Mouse (Mus musculus) gastrocnemius, postnatal 36 days (tissue): ENCODE data around the gene Hpcal1. TPM values are rescaled to one million over a fixed set of nuclear protein-coding genes. Genes with fewer than 3 reads are reported as not detected.
A peak's percentile ranks its signal among the peaks of the same experiment; 100 is the strongest.

Source experiments
- DNase-seq, 2 experiments: peaks; one replicate each; pipeline ENCODE4 v3.0.0; 2022
- intact Hi-C: fragments of 180-260 bp; cut with DNase I; formaldehyde crosslinking; loops from one replicate; pipeline ENCODE4 v1.15.1; 2025
- total RNA-seq, 2 experiments: library from RNA; stranded (reverse); gene quantifications; 2 replicates each; pipeline ENCODE4 v1.2.3; 2021

Hpcal1 gene
- total RNA-seq, 2 experiments from 2014 or later: 6.3 to 8.1 TPM

DNA sequence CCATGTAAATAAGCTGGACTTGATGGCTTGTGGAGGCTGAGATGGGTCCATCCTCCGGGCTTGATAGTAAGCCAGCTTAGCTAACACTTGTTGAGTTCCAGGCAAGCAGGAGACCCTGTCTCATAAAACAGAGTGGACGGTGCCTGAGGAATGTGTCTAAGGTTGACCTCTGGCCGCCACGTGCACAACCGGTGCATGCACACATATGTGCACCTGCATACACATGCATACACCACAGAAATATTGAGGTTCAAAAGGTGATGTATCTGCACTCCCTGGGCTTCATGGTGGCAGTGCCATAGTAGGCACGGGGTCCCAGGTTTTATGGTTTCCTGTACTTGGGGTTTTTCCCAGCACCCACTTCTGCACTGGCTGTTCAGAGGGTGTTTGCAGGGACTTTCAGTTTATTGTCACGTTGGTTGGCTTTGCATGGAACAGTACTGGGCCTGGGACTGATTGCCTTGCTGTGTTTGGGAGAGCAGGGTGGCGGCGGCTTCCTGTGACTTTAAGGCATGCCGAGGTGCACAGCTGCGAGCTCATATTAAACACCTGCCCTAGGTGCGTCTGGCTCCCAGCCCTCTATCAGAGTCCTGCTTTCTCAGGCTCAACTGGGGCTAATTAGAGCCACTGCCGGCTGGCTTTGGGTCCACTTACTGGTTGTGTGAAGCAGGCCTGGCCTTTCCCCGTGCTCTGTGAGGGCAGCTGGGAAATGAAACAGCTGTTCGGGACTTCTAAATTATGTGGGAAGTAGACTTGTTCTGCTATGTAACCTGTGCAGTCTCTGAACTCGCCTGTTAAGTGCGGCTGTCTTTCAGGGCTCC, 19.5 kb downstream of the Hpcal1 start:
- no peak for DNase-seq
- intact Hi-C loops: no loop called here

DNA sequence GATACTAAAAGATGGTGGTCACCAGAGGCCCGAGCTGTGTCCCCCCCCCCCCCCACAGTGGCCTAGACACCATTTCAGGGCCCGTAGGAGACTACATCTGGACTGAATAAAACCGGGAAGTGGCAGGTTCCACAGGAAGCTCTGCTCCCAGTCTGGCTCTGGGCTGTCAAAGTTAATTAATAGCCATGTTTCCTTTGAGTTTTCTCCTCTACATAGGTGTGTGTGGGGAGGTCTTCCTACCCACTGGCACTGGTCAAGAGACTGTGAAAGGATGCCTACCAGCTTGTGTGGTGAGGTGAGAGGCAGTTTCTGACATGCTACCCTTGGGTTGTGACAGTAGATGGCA, 20.1 kb downstream of the Hpcal1 start:
- no peak for DNase-seq
- intact Hi-C loops: no loop called here

DNA sequence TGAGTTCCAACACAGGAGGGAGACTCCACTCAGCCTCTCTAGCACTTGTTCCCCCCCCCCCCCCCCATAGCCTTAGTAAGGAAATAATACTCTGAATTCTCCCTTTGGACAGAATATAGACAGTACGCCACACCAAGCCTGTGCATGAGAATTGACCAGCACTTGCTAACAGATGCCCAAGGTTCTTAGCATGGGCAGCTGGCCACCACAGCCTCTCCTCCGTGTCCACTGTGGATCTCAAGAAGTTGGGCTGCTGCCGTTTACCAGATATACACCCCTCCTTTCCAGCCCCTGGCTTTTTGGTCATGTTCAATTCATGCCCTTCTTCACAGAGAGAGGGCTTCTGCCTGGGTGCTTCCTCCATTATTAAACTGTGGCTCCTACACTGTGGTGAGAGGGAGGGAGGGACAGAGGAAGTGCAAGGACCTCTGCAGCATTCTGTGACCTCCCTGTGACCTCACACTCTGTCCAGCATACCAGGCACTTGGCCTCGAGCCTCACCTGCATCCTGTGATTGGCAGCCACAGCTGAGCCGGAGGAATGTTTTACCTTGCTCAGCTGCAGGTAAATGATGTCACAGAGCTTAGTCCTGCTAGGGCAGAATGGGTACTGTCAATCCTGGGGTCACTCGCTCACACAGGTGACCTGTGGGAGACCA, 21.2 kb downstream of the Hpcal1 start:
- DNase-seq: no peak
- intact Hi-C loops: no loop called here

DNA sequence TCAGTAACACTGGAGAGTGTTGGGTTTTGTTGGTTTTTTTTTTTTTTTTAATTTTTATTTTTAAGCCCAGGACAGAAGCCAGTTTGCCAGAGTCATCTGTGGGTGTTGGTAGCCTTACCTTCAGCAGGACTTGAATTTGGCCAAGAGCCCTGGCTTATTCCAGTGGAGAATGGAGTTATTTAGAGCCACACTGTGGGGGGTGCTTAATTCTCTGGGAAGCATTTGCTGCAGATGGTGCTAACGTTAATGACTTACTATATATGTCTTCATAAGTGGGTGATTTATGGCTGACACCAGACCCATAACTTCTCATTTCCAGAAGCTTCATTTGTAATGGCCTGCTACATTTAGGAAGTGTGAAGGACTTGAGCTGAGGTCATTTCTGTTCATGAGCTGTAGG, 21.9 kb downstream of the Hpcal1 start:
- no peak for DNase-seq
- intact Hi-C loops: no loop called here

DNA sequence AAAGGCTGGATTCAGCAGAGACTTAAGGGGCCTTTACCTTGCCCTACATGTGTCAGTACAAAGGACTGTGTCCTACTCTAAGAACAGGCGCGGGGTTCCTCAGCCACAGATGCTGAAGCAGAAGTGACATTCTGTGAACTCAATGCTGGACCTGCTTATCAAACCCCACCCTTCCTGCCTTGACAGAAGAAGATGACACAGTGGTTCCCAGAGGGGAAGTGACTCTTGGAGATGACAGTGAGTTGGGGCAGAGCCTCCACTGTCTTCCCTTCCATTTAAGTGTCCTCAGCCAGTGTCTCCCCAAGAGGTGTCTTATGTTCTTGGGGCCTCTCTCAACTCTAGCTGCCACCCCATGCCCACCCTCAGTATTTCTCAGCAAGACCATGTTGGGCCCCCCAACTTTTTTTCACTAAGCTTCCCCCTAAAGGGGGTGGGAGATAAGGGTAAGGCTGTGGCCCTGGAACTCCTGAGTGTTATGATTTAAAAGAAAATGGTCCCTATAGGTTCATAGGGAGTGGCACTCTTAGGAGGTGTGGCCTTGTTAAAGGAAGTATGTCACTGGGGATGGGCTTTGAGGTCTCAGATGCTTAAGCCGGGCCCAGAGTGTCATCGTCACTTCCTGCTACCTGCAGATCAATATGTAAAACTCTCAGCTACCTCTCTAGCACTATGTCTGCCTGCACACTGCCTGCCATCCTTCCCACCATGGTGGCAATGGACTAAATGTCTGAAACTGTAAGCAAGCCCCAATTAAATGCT, 25.2 kb downstream of the Hpcal1 start:
- intact Hi-C loops: no loop called here
- DNase-seq: no peak

DNA sequence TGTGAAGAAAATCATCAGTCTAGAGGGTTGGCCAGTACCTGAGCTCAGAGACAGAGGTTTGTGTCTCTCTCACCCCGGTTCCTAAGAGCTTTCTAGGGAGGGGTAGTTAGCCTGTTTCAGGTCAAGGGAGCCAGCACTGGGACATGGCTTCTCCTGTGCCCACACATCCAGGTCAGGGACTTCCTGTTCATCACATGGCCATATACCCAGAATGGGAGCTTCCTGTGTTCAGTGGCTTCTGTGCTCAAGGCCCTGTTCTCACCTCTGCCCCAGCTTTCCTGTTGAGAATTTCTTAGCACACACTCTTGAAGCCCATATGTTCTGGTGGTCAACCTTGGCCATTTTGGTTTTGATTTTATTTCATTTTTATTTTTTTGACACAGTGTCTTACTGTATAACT, 26.6 kb downstream of the Hpcal1 start:
- intact Hi-C loops: no loop called here
- DNase-seq: no peak

DNA sequence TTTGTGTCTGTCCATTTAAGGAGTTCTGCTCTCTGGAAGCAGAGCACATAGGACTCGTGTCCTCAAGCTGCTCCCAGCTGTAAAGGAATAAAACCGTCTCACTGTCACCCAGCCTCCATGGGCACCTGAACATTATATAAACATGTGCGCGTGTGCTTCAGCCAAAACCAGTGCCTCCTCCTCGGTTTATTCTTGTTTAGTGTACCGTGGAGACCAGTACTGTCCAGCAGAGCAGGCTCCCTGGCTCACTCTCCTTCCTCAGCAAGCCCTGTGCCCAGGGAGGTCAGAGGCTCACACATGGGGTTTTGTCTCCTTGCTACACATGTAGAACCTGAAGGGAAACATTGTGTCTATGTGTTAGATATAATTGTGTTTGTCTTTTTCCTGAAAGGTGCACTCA, 27.5 kb downstream of the Hpcal1 start:
- intact Hi-C loops: no loop called here
- DNase-seq: no peak

DNA sequence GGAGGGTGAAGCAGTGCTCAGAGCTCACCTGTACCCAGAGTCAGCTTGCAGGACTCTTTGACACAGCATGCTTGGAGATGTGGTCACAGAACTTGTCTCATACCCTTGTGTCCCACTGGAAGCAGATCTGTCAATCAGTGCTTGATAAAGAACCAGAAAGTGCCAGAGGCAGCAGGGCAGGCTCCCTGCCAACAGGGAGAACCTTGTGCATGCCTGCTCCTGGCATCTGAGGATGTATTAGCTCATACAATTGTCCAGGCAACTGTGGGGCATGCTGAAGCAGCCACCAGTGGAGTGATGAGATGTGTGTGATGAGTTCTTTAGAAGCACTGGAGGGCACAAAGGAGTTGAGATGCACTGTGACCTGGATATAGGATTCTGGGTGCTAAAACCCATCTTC, 30.4 kb downstream of the Hpcal1 start:
- DNase-seq: no peak
- intact Hi-C loops: no loop called here

DNA sequence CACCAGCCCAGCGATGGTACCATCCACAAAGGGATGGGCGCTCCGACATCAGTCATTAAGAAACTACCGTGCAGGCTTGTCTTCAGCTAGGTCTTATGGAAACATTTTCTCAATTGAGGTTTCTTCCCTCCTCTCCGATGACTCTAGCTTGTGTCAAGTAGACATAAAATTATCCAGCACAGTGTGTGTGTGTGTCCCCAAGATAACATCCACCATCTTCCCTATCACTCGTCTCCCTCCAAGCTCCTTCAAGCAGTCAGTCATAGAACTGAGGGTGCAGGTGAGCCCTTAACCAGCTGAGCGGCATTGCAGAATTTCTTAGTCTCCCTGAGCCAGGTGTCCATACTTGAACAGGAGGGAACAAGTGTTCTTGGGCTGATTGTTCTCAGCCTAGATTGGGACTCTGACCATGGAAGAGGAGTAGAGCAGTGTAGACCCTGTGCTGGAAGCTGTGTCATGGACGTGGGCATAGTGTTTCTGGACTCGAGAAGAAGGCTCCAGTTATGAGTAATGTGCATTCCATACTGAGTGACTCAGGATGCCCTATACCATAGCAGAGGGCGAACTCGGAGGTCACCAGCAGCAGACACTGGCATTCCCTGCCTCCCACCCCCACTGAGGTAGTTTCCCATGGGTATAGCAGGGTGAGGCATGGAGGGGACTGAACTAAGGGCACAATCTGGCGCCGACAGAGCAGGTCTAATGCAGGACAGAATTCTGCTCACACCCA, 32.0 kb downstream of the Hpcal1 start:
- intact Hi-C loops: no loop called here
- DNase-seq: no peak

DNA sequence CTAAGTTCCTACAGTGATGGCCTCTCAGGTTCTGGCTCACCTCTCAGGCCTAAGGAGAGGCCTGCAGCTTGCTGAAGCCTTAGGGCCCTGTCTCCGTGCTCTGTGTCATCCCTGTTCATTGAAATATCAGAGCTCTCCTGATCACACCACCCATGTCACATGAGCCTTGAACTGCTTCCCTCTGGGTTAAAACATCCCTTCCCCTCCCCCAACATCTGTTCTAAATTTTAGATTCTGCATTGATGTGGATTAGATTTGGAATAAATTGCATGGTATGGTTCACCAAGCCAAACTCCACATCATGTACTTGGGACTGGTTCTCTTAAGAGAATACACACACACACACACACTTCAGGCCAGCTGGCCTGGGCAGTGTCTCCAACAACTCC, 32.5 kb downstream of the Hpcal1 start:
- intact Hi-C loops: no loop called here
- no peak for DNase-seq

DNA sequence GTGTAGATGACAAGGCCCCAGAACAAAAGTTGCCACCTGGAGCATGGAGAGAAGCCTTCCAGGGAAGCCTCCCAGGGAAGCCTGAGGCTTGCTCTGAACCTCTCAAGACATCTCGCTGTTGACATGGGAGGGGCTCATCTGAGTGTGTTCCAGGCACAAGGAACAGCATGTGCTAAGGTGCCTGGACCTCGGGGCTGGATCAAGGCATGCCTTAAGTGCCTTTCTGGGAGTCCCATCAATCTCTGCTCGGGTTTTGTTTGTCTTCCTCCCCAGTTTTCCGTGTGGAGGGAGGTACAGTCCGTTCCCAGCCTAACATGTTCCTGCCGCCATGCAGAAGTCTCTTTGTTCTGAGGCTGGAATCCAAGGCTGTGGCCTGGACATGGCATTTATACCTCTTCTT, 33.3 kb downstream of the Hpcal1 start:
- intact Hi-C loops: no loop called here
- DNase-seq: no peak

DNA sequence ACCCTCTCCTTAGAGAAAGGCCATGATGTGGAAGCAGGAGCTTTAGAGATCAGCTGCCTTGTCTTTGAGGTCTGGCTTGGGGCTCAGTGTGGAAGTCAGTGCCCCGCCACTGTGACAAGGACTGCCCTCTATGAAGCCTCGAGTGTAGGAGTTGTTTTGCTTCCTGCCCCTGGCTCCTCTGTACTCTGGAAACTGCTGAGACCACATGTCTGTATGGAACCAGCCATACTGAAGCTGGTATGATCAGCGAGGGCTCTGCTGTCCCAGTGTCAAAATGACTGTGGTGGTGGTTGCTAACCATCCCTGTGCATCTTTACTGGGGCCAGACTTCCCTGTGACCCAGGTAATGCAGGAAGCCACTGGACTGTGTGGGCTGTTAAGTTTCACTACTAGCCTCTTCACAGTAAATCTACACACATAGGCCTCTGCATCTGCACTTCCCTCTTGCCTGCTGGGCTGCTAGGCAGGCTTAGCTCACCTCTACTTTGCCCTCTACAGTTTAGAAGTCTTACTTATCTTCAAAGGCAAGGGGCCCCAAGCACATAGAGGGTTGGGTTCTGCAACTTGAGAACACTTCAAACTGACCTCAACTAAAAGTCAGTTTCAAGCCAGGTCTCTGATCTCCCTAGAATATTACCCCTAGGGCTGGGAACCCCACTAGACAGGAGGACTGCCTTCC, 33.9 kb downstream of the Hpcal1 start:
- intact Hi-C loops: no loop called here

DNA sequence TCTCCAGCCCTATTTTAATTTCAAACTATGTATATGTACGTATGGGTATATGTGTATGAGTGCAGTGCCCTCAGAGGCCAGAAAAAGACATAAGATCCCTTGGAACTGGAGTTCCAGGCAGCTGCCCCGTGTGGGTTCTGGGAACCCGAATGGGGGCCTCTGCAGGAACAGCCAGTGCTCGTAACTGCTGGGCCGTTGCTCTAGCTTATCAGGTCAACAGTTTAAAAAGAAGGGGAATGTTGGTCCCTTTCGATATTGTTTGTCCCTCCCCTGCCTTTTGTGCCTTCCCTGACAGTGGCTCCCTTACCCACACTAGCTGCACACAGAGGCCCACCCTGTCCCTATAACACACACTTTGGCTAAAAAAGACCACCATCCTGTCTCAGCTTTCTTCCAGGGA, 34.9 kb downstream of the Hpcal1 start:
- intact Hi-C loops: no loop called here
- no peak for DNase-seq

More for the DNA sequence above, 33.9 kb downstream of the Hpcal1 start:
- DNase-seq: no peak

DNA sequence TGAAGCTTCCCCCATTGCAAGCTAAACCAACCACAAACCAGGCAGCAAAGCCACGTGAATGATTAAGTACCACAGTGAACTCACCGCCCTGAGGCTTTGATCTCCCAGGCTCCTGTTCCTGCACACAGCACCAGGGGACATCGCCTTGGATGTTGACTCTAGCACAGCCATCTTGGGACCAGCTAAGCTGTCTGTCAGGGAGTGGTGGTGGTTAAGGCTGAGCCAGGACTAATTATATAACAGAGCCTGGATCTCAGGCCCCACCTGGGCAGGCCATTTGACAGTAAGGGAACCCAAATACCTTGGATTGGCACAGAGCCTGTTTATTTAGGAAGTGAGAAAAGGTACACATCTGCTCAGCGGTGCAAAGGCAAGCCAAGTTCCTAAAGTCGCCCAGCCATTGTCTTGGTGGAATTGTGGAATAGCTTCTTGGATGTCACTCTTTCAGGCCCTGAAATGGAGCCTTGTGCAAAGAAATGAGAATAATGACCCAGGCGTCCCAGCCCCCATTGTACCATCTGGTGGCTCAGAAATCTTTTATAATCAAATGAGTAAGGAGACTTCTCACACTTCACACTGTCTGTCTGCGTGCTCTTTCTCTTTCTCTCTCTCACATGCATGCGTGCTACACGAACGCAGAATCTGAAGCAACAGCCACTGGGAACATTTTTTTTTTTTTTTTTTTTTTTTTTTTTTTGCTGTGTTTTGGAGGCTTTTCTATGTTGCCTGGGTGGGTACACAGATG, 36.1 kb downstream of the Hpcal1 start:
- no peak for DNase-seq
- intact Hi-C loops: no loop called here

DNA sequence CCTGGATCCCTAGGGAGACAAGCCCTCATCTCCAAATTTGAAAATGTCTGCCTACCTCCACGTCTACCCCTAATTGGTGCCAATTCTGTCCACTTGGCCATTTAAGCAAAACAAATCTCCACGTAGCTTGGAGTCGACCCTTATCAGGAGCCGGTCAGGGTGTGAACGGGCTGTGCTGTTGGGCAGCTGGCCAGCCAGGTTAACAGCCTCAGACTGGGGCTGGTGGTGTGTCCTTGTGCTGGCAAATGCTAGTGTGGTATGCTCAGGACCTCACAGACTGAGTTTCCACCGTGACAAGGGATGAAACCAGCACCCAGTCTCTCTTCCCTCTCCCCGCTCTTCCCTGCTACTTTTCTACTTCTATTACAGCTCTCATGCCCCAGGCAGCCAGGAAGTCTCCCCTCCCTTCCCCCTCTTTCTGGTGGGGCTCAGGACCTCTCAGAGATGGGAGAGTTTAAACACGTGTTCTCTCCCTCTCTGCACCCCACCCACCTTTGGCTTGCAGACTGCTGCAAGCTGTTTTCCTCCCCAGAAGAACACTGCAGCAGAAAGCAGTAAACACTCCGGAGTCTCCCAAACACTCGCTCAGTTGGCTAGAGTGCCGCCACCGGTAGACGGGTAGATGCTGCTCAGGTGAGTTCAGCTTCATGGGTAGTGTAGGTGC, 37.2 kb downstream of the Hpcal1 start:
- intact Hi-C loops: no loop called here
- peak in 1 of 2 experiments; percentile 37 for DNase-seq

DNA sequence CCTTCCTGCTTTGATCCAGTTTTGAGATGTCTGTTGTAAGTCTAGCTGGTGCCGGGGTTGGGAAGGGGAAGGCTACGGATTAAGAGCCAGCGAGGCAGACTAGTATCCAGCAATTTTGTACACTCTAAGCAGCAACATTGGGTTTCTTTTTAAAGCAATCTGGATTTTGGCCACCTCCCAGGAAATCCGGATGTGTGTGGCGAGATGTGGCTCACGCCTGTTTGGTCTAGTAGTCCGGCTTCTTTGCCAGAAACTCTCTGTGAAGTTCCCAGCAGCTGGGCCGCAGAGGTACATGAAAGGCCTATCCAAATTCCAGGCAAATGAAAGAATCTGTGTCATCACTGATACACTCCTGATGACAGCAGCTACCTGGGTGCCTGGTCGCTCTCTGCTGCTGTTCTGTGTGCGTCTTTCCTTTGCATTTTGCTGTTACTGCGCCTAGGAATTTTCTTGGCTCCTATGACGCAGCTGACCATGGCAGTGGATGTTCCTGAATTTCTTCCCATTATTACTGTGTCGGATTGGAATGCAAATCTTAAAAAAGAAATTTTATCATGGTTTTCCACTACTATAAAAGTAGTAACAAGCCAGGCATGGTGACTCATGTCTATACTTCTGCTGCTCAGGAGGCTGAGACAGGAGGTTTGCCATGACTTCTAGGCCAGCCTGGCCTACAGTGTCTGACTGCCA, 38.7 kb downstream of the Hpcal1 start:
- intact Hi-C loops: no loop called here
- DNase-seq: peak; percentile 44 to 76

DNA sequence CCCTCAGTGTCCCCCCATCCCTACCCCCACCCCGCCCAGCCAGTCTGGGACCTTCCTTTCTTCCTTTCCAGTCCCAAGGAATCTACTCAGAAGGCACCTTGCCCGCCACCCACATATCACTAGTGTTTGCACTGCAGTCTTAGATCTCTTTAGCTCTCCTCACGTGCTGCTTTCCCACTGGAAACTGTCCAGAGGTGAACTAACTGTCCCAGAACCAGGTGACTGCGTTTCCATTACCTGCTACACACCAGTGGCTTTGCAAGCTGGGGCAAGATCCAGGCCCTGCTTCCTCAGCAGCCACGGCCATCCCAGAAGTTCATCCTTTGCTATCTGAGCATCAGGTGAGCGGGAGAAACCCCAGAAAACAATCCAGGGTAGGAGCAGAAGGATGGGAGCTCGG, 41.4 kb downstream of the Hpcal1 start:
- intact Hi-C loops: no loop called here
- DNase-seq: no peak

DNA sequence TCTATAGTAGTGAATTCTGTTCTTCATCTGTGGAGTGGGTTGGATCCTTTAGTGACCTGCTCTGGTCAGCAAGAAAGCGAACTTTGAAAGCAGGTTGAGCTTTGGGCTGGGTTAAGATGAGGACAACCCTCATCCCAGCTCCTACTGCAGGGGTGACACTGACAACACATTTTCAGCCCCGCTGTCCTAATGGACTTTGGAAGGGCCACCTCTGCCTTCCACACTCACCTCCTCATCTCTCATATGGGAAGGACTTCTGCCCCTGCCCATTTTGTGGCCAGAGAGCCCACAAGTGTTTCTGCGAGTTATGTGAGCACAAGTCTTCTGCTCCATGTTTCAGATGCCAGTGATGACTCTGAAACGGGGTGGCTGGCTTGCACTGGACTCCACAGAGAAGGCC, 41.9 kb downstream of the Hpcal1 start:
- intact Hi-C loops: no loop called here
- no peak for DNase-seq
